Mouse (Mus musculus): ENCODE results near the gene Fkbp8. TPM values are rescaled to one million over a fixed set of nuclear protein-coding genes. Genes with fewer than 3 reads are reported as not detected.

The Fkbp8 gene
- polyA plus RNA-seq, 1 experiment from 2014 or later = 353 TPM

GRCm38 (mm10) chr8:70553740-70554139, 26.2 kb downstream of the Fkbp8 start:
- H3K4me3 ChIP-seq = no peak overlapping the region
- no peak for ATAC-seq (ENCODE audit: low FRiP score, low read depth)
- H3K4me2 ChIP-seq (replicated peaks) = no peak overlapping the region
- H3K36me3 ChIP-seq = 0 out of 2 replicates have a peak, but pooled peaks cover 4% of the 10 kb centered on the region
- H3K9me3 ChIP-seq = no peaks in the 10 kb centered on the region
- H3K27ac ChIP-seq = no peak overlapping the region
- no peaks in the 10 kb centered on the region for H3K27me3 ChIP-seq (replicated peaks)
- H3K9ac ChIP-seq = no peak overlapping the region
- H3K4me1 ChIP-seq = no peaks in the 10 kb centered on the region

DNA sequence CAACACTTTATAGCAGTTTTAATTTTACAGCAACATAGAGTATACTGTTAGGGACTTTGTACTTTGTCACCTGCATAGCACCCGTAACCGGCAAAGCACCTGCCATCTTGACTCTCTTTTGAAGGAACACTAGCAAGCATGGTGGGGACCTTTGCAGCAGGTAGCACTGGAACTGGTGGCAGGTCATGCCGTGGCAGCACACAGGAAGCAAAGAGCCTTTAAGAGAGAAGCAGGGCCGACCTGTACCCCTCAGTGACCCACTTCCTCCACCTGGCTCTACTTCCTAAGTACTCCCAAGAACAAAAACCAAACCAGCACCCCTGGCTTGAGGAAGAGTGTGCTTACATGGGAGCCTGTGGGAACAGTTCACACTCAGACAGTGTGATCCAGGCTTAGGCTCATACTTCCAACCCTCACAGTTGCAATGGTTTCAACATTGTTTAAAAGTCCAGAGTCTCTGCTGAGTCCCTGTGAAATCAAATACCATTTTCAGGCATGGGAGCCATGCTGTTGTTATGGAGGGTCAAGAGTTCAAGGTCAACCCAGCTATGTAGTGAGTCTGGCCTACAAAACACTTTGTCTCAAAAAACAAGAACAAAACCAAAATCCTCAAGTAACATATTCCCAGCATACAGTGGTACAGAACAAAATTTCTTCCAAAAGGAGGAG, 27.7 kb downstream of the Fkbp8 start:
- no peak overlapping the region for H3K4me3 ChIP-seq
- WGBS = 86% methylated on average over 4 of the region's 4 CpGs
- 0 out of 2 replicates have a peak, but pooled peaks cover 4% of the 10 kb centered on the region for H3K36me3 ChIP-seq
- H3K27me3 ChIP-seq (replicated peaks) = no peaks in the 10 kb centered on the region
- ATAC-seq (ENCODE audit: low FRiP score, low read depth) = no peak
- H3K27ac ChIP-seq = no peak overlapping the region
- H3K9ac ChIP-seq = no peak overlapping the region
- no peaks in the 10 kb centered on the region for H3K4me1 ChIP-seq
- H3K4me2 ChIP-seq (replicated peaks) = no peak overlapping the region
- H3K9me3 ChIP-seq = no peaks in the 10 kb centered on the region

- Histone ChIP-seq H3K27ac (no peak overlapping the region), H3K4me3 (no peak overlapping the region), H3K4me1 (0 out of 2 replicates have a peak, but pooled peaks cover 7% of the 10 kb centered on the region), H3K9me3 (no peaks in the 10 kb centered on the region), H3K27me3 (replicated peaks) (no peaks in the 10 kb centered on the region), H3K36me3 (0 out of 2 replicates have a peak, but pooled peaks cover 4% of the 10 kb centered on the region), H3K9ac (no peak overlapping the region), H3K4me2 (replicated peaks) (no peak overlapping the region)
- 75% methylated on average over 4 of the region's 4 CpGs for WGBS
- ATAC-seq (ENCODE audit: low FRiP score, low read depth) = no peak
These were observed 30.8 kb downstream of the Fkbp8 start for GRCm38 (mm10) chr8:70558334-70558733.

DNA sequence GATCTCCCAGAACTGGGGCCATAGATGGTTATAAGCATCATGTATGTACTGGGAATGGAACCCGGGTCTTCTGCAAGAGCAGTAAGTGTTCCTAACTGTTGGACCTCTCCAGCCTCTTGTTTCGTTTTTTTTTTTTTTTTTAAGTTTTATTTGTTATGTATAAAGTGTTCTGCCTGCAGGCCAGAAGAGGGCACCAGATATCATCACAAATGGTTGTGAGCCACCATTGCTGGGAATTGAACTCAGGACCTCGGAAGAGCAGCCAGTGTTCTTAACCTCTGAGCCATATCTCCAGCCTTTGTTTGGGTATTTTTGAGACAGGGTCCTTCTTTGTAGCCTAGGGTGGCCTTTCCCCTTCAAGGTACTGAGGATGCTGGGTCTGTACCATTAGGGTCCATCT, 31.5 kb downstream of the Fkbp8 start:
- H3K4me1 ChIP-seq = 0 out of 2 replicates have a peak, but pooled peaks cover 7% of the 10 kb centered on the region

GRCm38 (mm10) chr8:70560096-70560495, 32.6 kb downstream of the Fkbp8 start:
- H3K9me3 ChIP-seq = no peaks in the 10 kb centered on the region
- H3K4me2 ChIP-seq (replicated peaks) = no peak overlapping the region
- 0 out of 2 replicates have a peak, but pooled peaks cover under 1% of the 10 kb centered on the region for H3K36me3 ChIP-seq
- H3K27me3 ChIP-seq (replicated peaks) = no peaks in the 10 kb centered on the region
- H3K9ac ChIP-seq = no peak overlapping the region
- H3K27ac ChIP-seq = no peak overlapping the region
- H3K4me1 ChIP-seq = 0 out of 2 replicates have a peak, but pooled peaks cover 11% of the 10 kb centered on the region
- H3K4me3 ChIP-seq = no peak overlapping the region
- ATAC-seq (ENCODE audit: low FRiP score, low read depth) = no peak
- 82% methylated on average over 2 of the region's 2 CpGs for WGBS

More for the DNA sequence above, 31.5 kb downstream of the Fkbp8 start:
- H3K9ac ChIP-seq = no peak overlapping the region
- no peak overlapping the region for H3K4me3 ChIP-seq
- WGBS = 84% methylated on average over 3 of the region's 3 CpGs
- no peaks in the 10 kb centered on the region for H3K27me3 ChIP-seq (replicated peaks)
- no peaks in the 10 kb centered on the region for H3K9me3 ChIP-seq
- 0 out of 2 replicates have a peak, but pooled peaks cover 4% of the 10 kb centered on the region for H3K36me3 ChIP-seq
- H3K27ac ChIP-seq = no peak overlapping the region
- H3K4me2 ChIP-seq (replicated peaks) = no peak overlapping the region
- no peak for ATAC-seq (ENCODE audit: low FRiP score, low read depth)

- no peak overlapping the region for H3K9ac ChIP-seq
- H3K9me3 ChIP-seq = no peaks in the 10 kb centered on the region
- H3K4me3 ChIP-seq = no peak overlapping the region
- no peaks in the 10 kb centered on the region for H3K36me3 ChIP-seq
- peaks cover 13% of the 10 kb centered on the region; the same call in 1 of the 2 replicates for H3K4me1 ChIP-seq
- H3K27me3 ChIP-seq (replicated peaks) = no peaks in the 10 kb centered on the region
- ATAC-seq (ENCODE audit: low FRiP score, low read depth) = no peak
- WGBS = 86% methylated on average over 3 of the region's 3 CpGs
- no peak overlapping the region for H3K4me2 ChIP-seq (replicated peaks)
- no peak overlapping the region for H3K27ac ChIP-seq
These were observed 33.0 kb downstream of the Fkbp8 start for GRCm38 (mm10) chr8:70560564-70560963.

DNA sequence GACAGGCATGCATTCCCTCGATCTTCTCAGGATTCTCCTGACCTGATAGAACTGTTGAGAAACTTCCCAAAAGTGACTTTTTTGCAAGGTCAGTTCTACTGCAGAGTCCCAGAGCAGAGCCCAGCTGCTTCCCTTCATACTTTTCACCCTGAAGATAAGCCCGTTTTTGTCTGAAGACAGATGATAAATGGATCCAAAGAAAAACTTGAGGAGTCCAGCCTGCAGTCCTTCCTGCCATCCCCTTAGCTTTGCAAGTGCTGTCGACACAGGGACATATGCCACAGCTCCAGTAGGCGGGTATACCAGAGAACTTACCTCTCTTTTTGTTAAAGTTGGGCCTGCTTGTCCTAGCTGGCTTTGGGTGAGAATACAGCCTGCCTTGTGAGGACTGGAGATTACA, 33.8 kb downstream of the Fkbp8 start:
- no peak overlapping the region for H3K27ac ChIP-seq
- WGBS = 75% methylated on average over 4 of the region's 4 CpGs
- ATAC-seq (ENCODE audit: low FRiP score, low read depth) = no peak
- no peak overlapping the region for H3K4me3 ChIP-seq
- no peak overlapping the region for H3K9ac ChIP-seq
- H3K36me3 ChIP-seq = no peaks in the 10 kb centered on the region
- no peaks in the 10 kb centered on the region for H3K9me3 ChIP-seq
- H3K27me3 ChIP-seq (replicated peaks) = no peaks in the 10 kb centered on the region
- no peak overlapping the region for H3K4me2 ChIP-seq (replicated peaks)
- peaks cover 16% of the 10 kb centered on the region; the same call in 1 of the 2 replicates for H3K4me1 ChIP-seq

- no peak for ATAC-seq (ENCODE audit: low FRiP score, low read depth)
- H3K9ac ChIP-seq = no peak overlapping the region
- H3K4me3 ChIP-seq = no peak overlapping the region
- H3K4me1 ChIP-seq = peaks cover 16% of the 10 kb centered on the region; the same call in 1 of the 2 replicates
- H3K36me3 ChIP-seq = no peaks in the 10 kb centered on the region
- no peaks in the 10 kb centered on the region for H3K9me3 ChIP-seq
- no peak overlapping the region for H3K4me2 ChIP-seq (replicated peaks)
- no peak overlapping the region for H3K27ac ChIP-seq
- no peaks in the 10 kb centered on the region for H3K27me3 ChIP-seq (replicated peaks)
- WGBS = 78% methylated on average over 7 of the region's 7 CpGs
These were observed 34.4 kb downstream of the Fkbp8 start for GRCm38 (mm10) chr8:70561809-70562535.

DNA sequence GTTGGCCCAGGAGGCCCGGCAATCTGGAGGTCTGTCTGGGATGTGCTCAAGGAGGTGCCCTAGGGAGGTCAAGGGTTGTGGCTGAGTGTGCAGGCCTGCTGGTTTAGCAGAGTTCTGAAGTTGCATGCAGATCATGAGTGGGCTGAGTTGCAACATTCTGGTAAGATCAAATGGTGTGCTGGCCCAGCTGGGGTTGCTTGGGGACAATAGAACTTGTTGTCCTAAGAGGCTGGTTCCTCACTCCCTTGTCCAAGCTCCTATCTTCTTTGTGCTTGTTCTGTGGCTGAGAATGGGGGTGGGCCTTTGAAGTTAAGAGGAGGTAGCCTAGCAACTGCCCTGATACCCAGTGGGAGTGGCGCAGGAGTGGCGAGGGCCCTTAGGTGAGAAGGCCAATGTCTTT, 35.3 kb downstream of the Fkbp8 start:
- Histone ChIP-seq H3K36me3 (no peaks in the 10 kb centered on the region), H3K9me3 (no peaks in the 10 kb centered on the region), H3K4me3 (no peak overlapping the region), H3K27me3 (replicated peaks) (no peaks in the 10 kb centered on the region), H3K9ac (no peak overlapping the region), H3K4me1 (peaks cover 16% of the 10 kb centered on the region; the same call in 1 of the 2 replicates), H3K27ac (no peak overlapping the region), H3K4me2 (replicated peaks) (no peak overlapping the region)
- ATAC-seq (ENCODE audit: low FRiP score, low read depth) = no peak
- WGBS = 81% methylated on average over 3 of the region's 3 CpGs

DNA sequence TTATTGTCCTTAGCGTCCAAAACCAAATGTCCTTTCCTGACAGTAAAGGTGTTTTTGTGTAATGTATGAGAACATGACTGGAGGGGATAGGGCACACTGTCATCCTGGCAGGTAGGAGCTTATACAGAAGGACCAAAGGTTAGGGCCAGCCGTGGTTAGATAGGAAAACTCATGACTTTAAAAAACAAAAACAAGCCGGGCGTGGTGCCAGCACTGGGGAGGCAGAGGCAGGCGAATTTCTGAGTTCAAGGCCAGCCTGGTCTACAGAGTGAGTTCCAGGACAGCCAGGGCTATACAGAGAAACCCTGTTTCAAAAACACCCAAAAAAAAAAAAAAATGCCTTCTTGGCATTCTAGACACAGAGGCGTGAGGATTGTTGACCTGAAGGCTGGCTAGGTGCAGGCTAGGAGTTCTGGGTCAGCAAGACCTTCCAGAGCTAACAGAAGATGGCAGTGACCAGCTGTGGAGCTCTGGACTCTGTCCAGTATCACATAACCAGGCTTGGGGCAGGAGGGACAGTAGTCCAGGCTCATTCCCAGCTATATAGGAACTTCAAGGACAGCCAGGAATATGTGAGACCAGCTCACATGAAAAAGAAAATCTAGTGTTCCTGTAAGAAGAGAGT, 36.4 kb downstream of the Fkbp8 start:
- Histone ChIP-seq H3K27me3 (replicated peaks) (no peaks in the 10 kb centered on the region), H3K9ac (no peak overlapping the region), H3K27ac (no peak overlapping the region), H3K36me3 (no peaks in the 10 kb centered on the region), H3K9me3 (no peaks in the 10 kb centered on the region), H3K4me3 (no peak overlapping the region), H3K4me2 (replicated peaks) (no peak overlapping the region), H3K4me1 (peaks cover 16% of the 10 kb centered on the region; the same call in 1 of the 2 replicates)
- 95% methylated on average over 6 of the region's 6 CpGs for WGBS
- ATAC-seq (ENCODE audit: low FRiP score, low read depth) = no peak

GRCm38 (mm10) chr8:70564696-70565235, 37.2 kb downstream of the Fkbp8 start:
- 83% methylated on average over 3 of the region's 3 CpGs for WGBS

DNA sequence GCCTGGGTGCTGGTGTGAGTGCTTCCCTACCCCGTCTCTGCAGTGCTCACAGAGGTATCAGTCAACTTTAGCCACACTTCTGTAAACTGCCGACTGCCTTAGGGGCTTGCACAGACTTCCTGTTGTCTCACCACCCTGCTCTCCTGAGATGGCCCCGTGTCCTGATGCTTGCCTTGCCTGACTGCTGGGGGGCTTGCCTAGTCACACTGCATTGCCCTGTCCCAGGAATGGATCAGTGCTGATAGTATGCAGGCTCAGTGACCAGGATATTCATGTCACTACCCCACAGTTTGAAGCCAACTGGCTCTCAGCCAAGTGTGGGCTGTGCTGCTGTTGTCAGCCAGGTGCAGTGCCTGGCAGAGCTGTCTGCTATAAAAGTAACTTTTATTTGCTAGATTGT, 38.0 kb downstream of the Fkbp8 start:
- Histone ChIP-seq H3K36me3 (no peaks in the 10 kb centered on the region), H3K27ac (no peak overlapping the region), H3K9me3 (no peaks in the 10 kb centered on the region), H3K27me3 (replicated peaks) (no peaks in the 10 kb centered on the region), H3K9ac (no peak overlapping the region), H3K4me3 (no peak overlapping the region), H3K4me2 (replicated peaks) (no peak overlapping the region), H3K4me1 (peaks cover 16% of the 10 kb centered on the region; the same call in 1 of the 2 replicates)
- no peak for ATAC-seq (ENCODE audit: low FRiP score, low read depth)
- WGBS = 70% methylated on average over 3 of the region's 3 CpGs

More at GRCm38 (mm10) chr8:70564696-70565235, 37.2 kb downstream of the Fkbp8 start:
- Histone ChIP-seq H3K9me3 (no peaks in the 10 kb centered on the region), H3K27ac (no peak overlapping the region), H3K4me3 (no peak overlapping the region), H3K4me2 (replicated peaks) (no peak overlapping the region), H3K36me3 (no peaks in the 10 kb centered on the region), H3K4me1 (peaks cover 16% of the 10 kb centered on the region; the same call in 1 of the 2 replicates), H3K9ac (no peak overlapping the region), H3K27me3 (replicated peaks) (no peaks in the 10 kb centered on the region)
- ATAC-seq (ENCODE audit: low FRiP score, low read depth) = no peak

Data from neural tube, embryonic 12.5 days (tissue).